Mouse (Mus musculus) stomach, postnatal 0 days (tissue): ENCODE results near the gene Dennd4b.

Experiments
- CTCF ChIP-seq: IDR thresholded peaks from 2 replicates; pipeline ENCODE4 v1.5.1; 2016; ENCODE audit warnings: antibody characterized with exemption, low read depth, mild to moderate bottlenecking, moderate library complexity
- EP300 ChIP-seq: optimal IDR thresholded peaks from 2 replicates; pipeline ENCODE3; 2016; ENCODE audit warnings: antibody characterized with exemption

DNA sequence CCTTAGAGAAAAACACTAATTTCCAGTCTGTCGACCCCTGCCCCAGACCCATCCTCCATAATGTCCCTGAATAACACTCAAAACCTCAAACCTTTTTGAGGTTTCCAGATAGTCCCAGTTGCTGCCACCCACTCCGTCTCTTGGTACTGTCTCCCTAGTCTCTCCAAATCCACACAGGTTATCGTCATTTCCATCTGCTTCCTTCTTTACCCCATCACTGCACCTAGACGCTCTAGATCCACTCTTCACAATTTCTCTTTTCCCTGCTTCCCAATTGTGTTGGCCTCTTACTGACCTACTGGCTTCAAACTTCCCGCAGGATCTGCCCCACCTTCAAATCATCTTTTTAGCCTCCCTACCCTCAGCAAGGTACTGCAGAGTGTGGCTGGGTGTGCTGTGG, 43.9 kb upstream of the Dennd4b start:
- TF ChIP-seq CTCF: no peak
- TF ChIP-seq EP300: no peak
